In the genomic region with DNA sequence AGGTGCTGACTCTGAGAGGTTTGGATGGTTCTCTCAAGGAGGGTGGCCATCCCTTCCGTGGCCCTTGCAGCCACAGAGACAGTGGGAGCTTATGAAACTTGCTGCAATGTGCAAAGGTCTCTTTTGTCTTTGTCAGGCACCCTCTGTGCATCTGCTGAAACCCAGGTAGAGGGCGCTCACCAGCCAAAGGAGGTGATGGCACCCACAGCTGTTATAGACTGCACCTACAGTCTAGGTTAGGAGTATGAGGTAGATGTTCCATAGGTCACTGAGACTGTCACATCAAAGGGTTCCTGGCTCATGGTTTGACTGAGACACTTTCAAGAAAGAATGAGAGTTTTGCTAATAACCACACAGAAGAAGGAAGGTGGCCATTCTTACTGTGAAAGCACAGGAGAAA, we compare ENCODE assay signal across 17 mouse cellular contexts. TPM values are rescaled to one million over a fixed set of nuclear protein-coding genes. Genes with fewer than 3 reads are reported as not detected.
DNase-seq lines count a peak whose midpoint lies in the region; ATAC-seq and TF ChIP-seq lines count a peak whose summit lies in the region.
"Had no signal": no experiment of that assay in that cellular context is flagged by ENCODE, and none has a peak within 500 bp of the region (broad histone marks: within the 10 kb centered on the region; RNA-seq: fewer than 3 reads in every experiment).

No protein-coding gene starts in this region.

- ATAC-seq in stomach, postnatal 0 days (ENCODE audit: low FRiP score, low TSS enrichment) = no peak
- ATAC-seq in hindbrain, embryonic 13.5 days (ENCODE audit: low FRiP score) = no peak

- TF ChIP-seq CTCF in stomach, postnatal 0 days (IDR thresholded peaks at IDR 0.05; ENCODE audit: low read depth) = peak; percentile 45

- H3K9me3 ChIP-seq in stomach, postnatal 0 days (ENCODE audit: control insufficient read depth, low read length) = no peaks in the 10 kb centered on the region
- H3K9me3 ChIP-seq in hindbrain, embryonic 13.5 days = no peaks in the 10 kb centered on the region
- H3K9me3 ChIP-seq: forebrain, embryonic 10.5 days; heart, embryonic 10.5 days; limb, embryonic 13.5 days had no signal

- no peak for TF ChIP-seq EP300 in stomach, postnatal 0 days (optimal IDR thresholded peaks at IDR 0.05)

- no peaks in the 10 kb centered on the region for H3K27me3 ChIP-seq in stomach, postnatal 0 days (ENCODE audit: control insufficient read depth, insufficient read depth, low read length)
- no peaks in the 10 kb centered on the region for H3K27me3 ChIP-seq in hindbrain, embryonic 13.5 days
- H3K27me3 ChIP-seq: limb, embryonic 13.5 days had no signal

- WGBS in stomach, postnatal 0 days = 47% methylated on average over 2 of the region's 2 CpGs
- WGBS in hindbrain, embryonic 13.5 days = 48% methylated on average over 2 of the region's 2 CpGs

- H3K36me3 ChIP-seq in stomach, postnatal 0 days (ENCODE audit: control insufficient read depth, insufficient read depth, low read length) = no peaks in the 10 kb centered on the region
- H3K36me3 ChIP-seq in hindbrain, embryonic 13.5 days = no peaks in the 10 kb centered on the region
- H3K36me3 ChIP-seq: forebrain, embryonic 10.5 days; heart, embryonic 10.5 days; limb, embryonic 13.5 days had no signal

- no peak overlapping the region for H3K27ac ChIP-seq in stomach, postnatal 0 days (replicated peaks)
- no peak overlapping the region for H3K27ac ChIP-seq in hindbrain, embryonic 13.5 days
- H3K27ac ChIP-seq: forebrain, embryonic 10.5 days; gastrocnemius, adult 2 months; heart, embryonic 10.5 days; limb, embryonic 13.5 days had no signal

- no peak overlapping the region for H3K4me3 ChIP-seq in stomach, postnatal 0 days (ENCODE audit: low read depth, low read length)
- no peak overlapping the region for H3K4me3 ChIP-seq in hindbrain, embryonic 13.5 days
- H3K4me3 ChIP-seq: forebrain, embryonic 10.5 days; gastrocnemius, adult 2 months; heart, embryonic 10.5 days; limb, embryonic 13.5 days had no signal

- no peak overlapping the region for H3K9ac ChIP-seq in stomach, postnatal 0 days (ENCODE audit: low read length)
- H3K9ac ChIP-seq in hindbrain, embryonic 13.5 days = no peak overlapping the region
- H3K9ac ChIP-seq: limb, embryonic 13.5 days had no signal

- H3K4me2 ChIP-seq in stomach, postnatal 0 days (replicated peaks; ENCODE audit: low read depth) = no peak overlapping the region
- no peak overlapping the region for H3K4me2 ChIP-seq in hindbrain, embryonic 13.5 days
- H3K4me2 ChIP-seq: limb, embryonic 13.5 days had no signal

- no peaks in the 10 kb centered on the region for H3K4me1 ChIP-seq in stomach, postnatal 0 days (replicated peaks; ENCODE audit: control insufficient read depth, insufficient read depth)
- H3K4me1 ChIP-seq in hindbrain, embryonic 13.5 days (replicated peaks) = peaks cover 4% of the 10 kb centered on the region; the same call in 1 of the 2 replicates
- H3K4me1 ChIP-seq: limb, embryonic 13.5 days had no signal

- peak; percentile 33 to 36 for DNase-seq in lung, postnatal 4 days
- DNase-seq in lung, postnatal 10 days = no peak
- peak; percentile 64 for DNase-seq in ES-CJ7 (ENCODE audit: low read depth, low spot score)
- DNase-seq in induced T-regulatory cell, adult 2 months (ENCODE audit: low read depth) = peak; percentile 63
- DNase-seq in stomach, postnatal 0 days (ENCODE audit: low spot score) = no peak
- no peak for DNase-seq in heart, adult 18-20 months
- DNase-seq in frontal cortex, postnatal 14 days (ENCODE audit: low spot score in 2 of 2) = no peak

RNA-seq across cellular contexts. Expression of a gene that starts 11.6 kb away (rescaled TPM):
- 0.08 and 0.11 TPM in 2 replicates for polyA plus RNA-seq in stomach, postnatal 0 days (2015; fragmentation: Nextera tagmentation; extraction: Ambion mirVana)
- polyA plus RNA-seq in hindbrain, embryonic 13.5 days (2015; fragmentation: Nextera tagmentation; extraction: Ambion mirVana) = not detected in 2 replicates
- total RNA-seq in heart, adult 18-20 months (2021) = not detected
- total RNA-seq: gastrocnemius, adult 2 months had no signal
- polyA plus RNA-seq: embryonic facial prominence, embryonic 11.5 days; forebrain, embryonic 10.5 days; hindbrain, embryonic 11.5 days; limb, embryonic 13.5 days had no signal

RNA-seq across cellular contexts. Expression of a gene that starts 13.7 kb away (rescaled TPM):
- polyA plus RNA-seq in stomach, postnatal 0 days (2015; fragmentation: Nextera tagmentation; extraction: Ambion mirVana) = not detected in 2 replicates
- polyA plus RNA-seq in hindbrain, embryonic 13.5 days (2015; fragmentation: Nextera tagmentation; extraction: Ambion mirVana) = not detected in 2 replicates
- total RNA-seq in heart, adult 18-20 months (2021) = not detected
- total RNA-seq: adrenal gland, postnatal 25 days; gastrocnemius, adult 2 months; layer of hippocampus, postnatal 14 days had no signal
- polyA plus RNA-seq: embryonic facial prominence, embryonic 11.5 days; forebrain, embryonic 10.5 days; heart, embryonic 10.5 days; hindbrain, embryonic 11.5 days; limb, embryonic 13.5 days; lung, postnatal 0 days had no signal

RNA-seq across cellular contexts. Expression of a gene that starts 27.3 kb away (rescaled TPM):
- not detected in 2 replicates for polyA plus RNA-seq in stomach, postnatal 0 days (2015; fragmentation: Nextera tagmentation; extraction: Ambion mirVana)
- polyA plus RNA-seq in hindbrain, embryonic 13.5 days (2015; fragmentation: Nextera tagmentation; extraction: Ambion mirVana) = not detected in 2 replicates
- not detected for total RNA-seq in heart, adult 18-20 months (2021)
- total RNA-seq: adrenal gland, postnatal 25 days; gastrocnemius, adult 2 months; layer of hippocampus, postnatal 14 days had no signal
- polyA plus RNA-seq: embryonic facial prominence, embryonic 11.5 days; forebrain, embryonic 10.5 days; hindbrain, embryonic 11.5 days; limb, embryonic 13.5 days; lung, postnatal 0 days had no signal

RNA-seq across cellular contexts. Expression of a gene that starts 29.1 kb away (rescaled TPM):
- 3.4 and 4.8 TPM in 2 replicates for polyA plus RNA-seq in stomach, postnatal 0 days (2015; fragmentation: Nextera tagmentation; extraction: Ambion mirVana)
- polyA plus RNA-seq in hindbrain, embryonic 13.5 days (2015; fragmentation: Nextera tagmentation; extraction: Ambion mirVana) = not detected in 2 replicates
- not detected for total RNA-seq in heart, adult 18-20 months (2021)
- total RNA-seq: adrenal gland, postnatal 25 days; gastrocnemius, adult 2 months; layer of hippocampus, postnatal 14 days had no signal

RNA-seq across cellular contexts. Expression of a gene that starts 51.5 kb away (rescaled TPM):
- not detected in 2 replicates for polyA plus RNA-seq in stomach, postnatal 0 days (2015; fragmentation: Nextera tagmentation; extraction: Ambion mirVana)
- not detected in 2 replicates for polyA plus RNA-seq in hindbrain, embryonic 13.5 days (2015; fragmentation: Nextera tagmentation; extraction: Ambion mirVana)
- total RNA-seq in heart, adult 18-20 months (2021) = not detected
- total RNA-seq: adrenal gland, postnatal 25 days; gastrocnemius, adult 2 months; layer of hippocampus, postnatal 14 days had no signal
- polyA plus RNA-seq: embryonic facial prominence, embryonic 11.5 days; forebrain, embryonic 10.5 days; heart, embryonic 10.5 days; hindbrain, embryonic 11.5 days; limb, embryonic 13.5 days had no signal

Comparison
In these comparisons a context has a peak if more than half of its experiments do, and no peak if none do; other contexts are left out.
1. DNase-seq: peak in lung, postnatal 4 days (2 of 2), ES-CJ7 (single experiment) and induced T-regulatory cell, adult 2 months (single experiment); none in lung, postnatal 10 days (single experiment), stomach, postnatal 0 days (single experiment), heart, adult 18-20 months (0 of 2) and frontal cortex, postnatal 14 days (0 of 2).